Mouse (Mus musculus): ENCODE data around the gene Egfl8. TPM values are rescaled to one million over a fixed set of nuclear protein-coding genes. Genes with fewer than 3 reads are reported as not detected.

Gene Egfl8
- total RNA-seq, 2 experiments from 2014 or later = 2.7 to 3.3 TPM

Other genes starting within 250 kb of the Egfl8 start
- gene Btnl1, start 238.8 kb downstream of the Egfl8 start, total RNA-seq (2021) = not detected
- 1 to 10 TPM; 4.1 TPM for gene BC051142, start 217.2 kb downstream of the Egfl8 start, total RNA-seq (2021)
- not detected for gene Btnl4, start 138.7 kb downstream of the Egfl8 start, total RNA-seq (2021)
- not detected for gene Btnl6, start 98.6 kb downstream of the Egfl8 start, total RNA-seq (2021)
- gene Notch4, start 51.7 kb downstream of the Egfl8 start, total RNA-seq (2021) = 10 to 100 TPM; 11.3 to 16.1 TPM
- gene Gpsm3, start 26.2 kb downstream of the Egfl8 start, total RNA-seq (2021) = 1 to 10 TPM; 2.6 to 2.9 TPM
- gene Pbx2, start 24.7 kb downstream of the Egfl8 start, total RNA-seq (2021) = 10 to 100 TPM; 53.2 to 58.4 TPM
- under 1 TPM; 0.30 to 0.75 TPM for gene Ager, start 18.1 kb downstream of the Egfl8 start, total RNA-seq (2021)
- 10 to 100 TPM; 66.9 to 72.0 TPM for gene Rnf5, start 12.3 kb downstream of the Egfl8 start, total RNA-seq (2021)
- gene Agpat1, start 11.7 kb downstream of the Egfl8 start, total RNA-seq (2021) = 100 to 1,000 TPM; 161 to 177 TPM
- 10 to 100 TPM; 37.2 to 47.1 TPM for gene Ppt2, start 12.5 kb upstream of the Egfl8 start, total RNA-seq (2021)
- 100 to 1,000 TPM; 148 to 168 TPM for gene Prrt1, start 13.6 kb upstream of the Egfl8 start, total RNA-seq (2021)
- gene Fkbpl, start 28.8 kb upstream of the Egfl8 start, total RNA-seq (2021) = 10 to 100 TPM; 12.3 to 14.1 TPM
- 10 to 100 TPM; 63.9 to 66.4 TPM for gene Atf6b, start 31.2 kb upstream of the Egfl8 start, total RNA-seq (2021)
- gene Tnxb, start 54.6 kb upstream of the Egfl8 start, total RNA-seq (2021) = 1 to 10 TPM; 1.5 to 2.0 TPM
- gene C4b, start 127.9 kb upstream of the Egfl8 start, total RNA-seq (2021) = 10 to 100 TPM in 1 of 2 experiments, 1 to 10 TPM in 1; 8.3 to 11.4 TPM
- gene Cyp21a1, start 188.6 kb upstream of the Egfl8 start, total RNA-seq (2021) = not detected
- gene Stk19, start 221.0 kb upstream of the Egfl8 start, total RNA-seq (2021) = 10 to 100 TPM; 50.2 to 58.6 TPM
- gene Dxo, start 221.0 kb upstream of the Egfl8 start, total RNA-seq (2021) = 10 to 100 TPM; 39.4 to 45.4 TPM
- 10 to 100 TPM; 58.5 to 72.2 TPM for gene Skiv2l, start 234.2 kb upstream of the Egfl8 start, total RNA-seq (2021)
- 10 to 100 TPM; 35.5 to 36.6 TPM for gene Nelfe, start 234.4 kb upstream of the Egfl8 start, total RNA-seq (2021)
- under 1 TPM in 1 of 2 experiments, not detected in 1; 0.63 TPM for gene Cfb, start 246.5 kb upstream of the Egfl8 start, total RNA-seq (2021)

Data from left cerebral cortex, postnatal 36 days (tissue).